Mouse (Mus musculus) right cerebral cortex, postnatal 4 days (tissue): ENCODE data around the gene Pip5k1b.

Source experiments
- DNase-seq: peaks from one replicate; pipeline ENCODE4 v3.0.0-alpha.2; 2022

Gene Pip5k1b

DNA sequence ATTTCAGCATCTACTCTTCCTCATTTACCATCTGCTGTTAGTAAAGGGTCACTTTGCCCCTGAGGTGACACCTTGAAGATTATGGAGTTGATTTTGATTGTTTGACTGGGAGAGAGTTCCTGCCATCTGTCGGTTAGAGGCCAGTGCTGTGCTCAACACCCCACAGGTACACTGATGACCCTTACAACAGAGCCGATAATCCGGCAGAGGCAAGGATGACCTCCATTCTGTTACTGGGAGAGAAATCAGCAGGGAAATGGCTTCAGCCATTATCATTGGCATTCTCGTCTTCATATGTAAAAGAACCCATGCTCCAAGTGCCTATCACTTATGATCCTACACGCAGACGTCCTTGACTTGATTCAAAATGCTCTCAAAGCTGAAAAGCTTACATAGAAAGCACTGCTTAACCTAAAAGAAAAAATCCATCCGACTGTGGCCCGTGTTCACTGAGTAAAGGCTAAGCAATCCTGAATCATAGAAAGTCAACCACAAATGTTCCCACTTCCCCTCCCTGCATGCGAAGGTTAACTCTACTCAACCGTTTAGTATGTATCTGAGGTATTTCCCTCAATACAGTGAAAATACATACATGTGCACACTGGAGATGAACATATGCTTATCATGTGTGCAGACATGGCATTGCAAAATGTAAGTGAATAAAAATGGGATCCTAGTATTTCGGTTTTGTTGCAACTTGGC is 146.7 kb downstream of the Pip5k1b start:
- DNase-seq: no peak

DNA sequence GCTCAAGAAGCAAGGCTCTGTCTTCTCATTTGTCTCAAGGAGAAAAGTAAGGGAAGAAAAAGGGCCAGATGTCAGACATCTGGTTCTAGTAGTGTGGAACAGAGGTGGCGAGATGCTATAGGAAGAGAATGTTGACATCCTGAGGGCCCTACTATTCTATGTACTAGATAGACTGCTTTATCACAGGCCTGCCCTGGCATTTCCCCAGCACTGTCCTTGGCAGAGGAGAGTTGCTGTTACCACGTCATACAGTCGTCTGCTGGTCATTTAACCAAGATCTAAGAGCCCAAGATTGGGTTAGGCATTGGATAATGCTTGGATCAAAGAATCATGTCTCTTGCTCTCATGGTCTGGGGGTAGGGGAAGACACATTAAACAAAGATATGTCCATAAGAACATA is 151.0 kb downstream of the Pip5k1b start:
- no peak for DNase-seq

DNA sequence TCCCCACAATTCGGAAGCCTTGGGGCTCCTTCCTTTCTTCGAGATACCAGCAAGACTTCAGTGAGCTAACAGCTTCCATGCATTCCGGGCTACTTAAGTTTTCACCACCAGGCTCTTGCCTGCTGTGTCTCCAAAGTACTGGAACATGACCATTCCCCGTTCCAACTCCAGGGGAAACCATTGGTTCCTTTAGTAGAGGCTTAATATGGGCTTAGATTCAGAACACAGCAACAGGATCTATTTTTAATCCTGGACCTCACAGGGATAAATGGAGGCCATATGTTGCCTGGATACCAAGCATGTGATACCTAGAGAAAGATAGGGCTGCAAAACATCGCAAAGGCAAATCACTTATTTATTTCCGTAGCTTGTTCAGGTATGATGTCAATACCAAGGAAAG is 152.4 kb downstream of the Pip5k1b start:
- no peak for DNase-seq

DNA sequence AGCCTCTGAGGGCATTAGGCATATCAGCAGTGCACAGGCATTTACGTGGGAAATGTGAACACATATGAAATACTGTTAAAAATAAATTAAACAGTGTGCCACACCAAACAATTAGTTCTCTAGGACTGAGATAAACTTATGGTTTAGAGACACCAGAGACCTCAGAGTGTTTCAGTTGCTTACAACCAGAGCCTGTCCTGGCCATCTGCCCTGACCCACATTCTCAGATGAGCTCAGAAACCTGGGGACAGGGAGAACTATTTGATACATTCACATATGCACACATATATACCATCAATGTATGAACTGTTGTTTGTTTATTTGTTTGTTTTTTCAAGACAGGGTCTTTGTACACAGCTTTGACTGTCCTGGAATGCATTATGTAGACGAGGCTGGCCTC is 161.8 kb downstream of the Pip5k1b start:
- DNase-seq: no peak

DNA sequence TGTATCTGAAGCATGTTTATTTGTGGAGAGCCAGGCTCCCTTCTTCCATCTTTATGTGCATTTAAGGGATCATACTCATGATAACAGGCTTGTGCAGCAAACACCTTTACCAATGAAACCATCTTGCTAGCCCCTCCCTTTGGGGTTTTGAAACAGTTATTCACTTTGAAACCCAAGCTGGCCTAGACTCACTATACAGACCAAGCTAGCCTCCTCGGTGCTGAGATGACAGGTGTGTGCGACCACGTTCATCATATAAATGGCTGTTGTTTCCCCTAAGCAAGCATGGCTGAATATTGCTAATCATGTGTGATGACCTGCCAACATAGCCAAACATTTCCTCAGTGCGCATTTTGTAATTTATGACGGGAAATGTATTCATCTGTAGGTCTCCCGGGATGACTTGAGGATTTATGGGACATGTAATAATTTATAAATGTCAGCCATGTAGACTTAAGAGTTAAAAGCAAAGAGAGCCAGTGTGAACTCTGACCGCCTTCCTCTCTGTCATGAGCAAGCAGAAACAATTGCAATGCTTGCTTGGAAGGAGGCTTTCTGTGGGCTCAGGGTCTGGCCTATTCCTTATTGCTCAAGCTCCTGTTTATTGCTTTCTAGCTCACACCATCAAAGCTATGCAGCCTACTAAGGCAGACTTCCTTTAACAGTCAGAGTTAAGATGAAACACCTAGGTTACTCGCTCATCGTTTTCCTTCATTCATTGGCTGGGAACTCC is 164.0 kb downstream of the Pip5k1b start:
- no peak for DNase-seq

DNA sequence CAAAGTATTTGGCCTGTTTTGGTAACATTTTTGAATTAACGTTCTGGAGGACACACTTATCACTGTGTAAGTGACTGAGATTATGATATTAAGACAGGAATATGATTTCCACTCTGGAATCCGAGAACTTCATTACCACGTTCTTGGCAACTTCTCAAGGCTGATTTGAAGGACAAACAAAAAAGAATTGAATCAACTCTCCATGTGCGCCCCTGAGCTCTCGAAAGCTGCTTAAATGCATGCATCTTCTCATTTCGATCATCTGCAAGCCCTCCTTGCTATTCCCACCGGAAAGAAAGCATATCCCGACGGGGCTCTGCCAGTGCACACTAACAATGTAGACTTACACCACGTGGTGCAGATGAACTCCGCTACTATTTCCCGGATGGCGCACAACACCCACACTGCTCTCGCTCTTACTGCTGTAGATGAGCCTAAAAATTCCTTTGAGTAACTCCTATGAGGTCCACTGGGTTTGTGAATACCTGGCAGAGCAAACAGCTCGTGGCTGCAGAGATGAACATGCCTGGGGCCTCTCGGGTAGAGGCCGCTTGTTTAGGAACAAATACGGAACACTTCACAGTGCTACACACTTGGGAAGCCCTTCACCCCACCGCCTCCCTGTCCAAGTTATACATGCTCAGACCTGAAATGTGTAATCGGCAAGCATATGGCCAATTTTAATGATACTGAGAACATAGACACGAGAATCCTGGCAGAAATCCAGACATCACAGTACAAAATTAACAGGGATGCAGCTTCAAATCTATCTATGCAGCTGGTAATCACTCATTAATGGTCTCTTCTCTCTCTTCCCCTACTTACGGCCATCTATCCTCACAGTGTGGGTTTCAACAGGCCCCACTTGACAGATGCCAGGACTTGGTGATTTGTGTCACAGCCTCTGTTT is 168.5 kb downstream of the Pip5k1b start:
- DNase-seq: no peak

DNA sequence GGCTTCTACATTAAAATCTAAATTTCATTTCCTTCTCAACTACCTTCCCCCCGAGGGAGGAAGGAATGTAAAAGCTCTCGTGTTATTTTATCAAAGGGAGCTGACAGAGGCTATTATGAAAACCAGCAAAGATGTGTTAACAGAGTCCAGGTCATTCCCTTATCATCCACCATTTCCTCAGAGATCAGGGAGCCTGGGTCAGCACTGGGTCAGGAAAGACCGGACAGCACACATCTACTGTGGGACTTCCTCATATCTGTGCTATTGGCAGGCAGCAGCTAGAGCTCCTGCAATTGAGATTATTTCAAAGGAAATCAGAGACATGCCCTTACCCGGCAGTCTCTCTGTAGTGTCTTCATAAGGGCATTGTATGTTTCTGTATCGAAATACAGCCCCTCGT is 177.2 kb downstream of the Pip5k1b start:
- no peak for DNase-seq

DNA sequence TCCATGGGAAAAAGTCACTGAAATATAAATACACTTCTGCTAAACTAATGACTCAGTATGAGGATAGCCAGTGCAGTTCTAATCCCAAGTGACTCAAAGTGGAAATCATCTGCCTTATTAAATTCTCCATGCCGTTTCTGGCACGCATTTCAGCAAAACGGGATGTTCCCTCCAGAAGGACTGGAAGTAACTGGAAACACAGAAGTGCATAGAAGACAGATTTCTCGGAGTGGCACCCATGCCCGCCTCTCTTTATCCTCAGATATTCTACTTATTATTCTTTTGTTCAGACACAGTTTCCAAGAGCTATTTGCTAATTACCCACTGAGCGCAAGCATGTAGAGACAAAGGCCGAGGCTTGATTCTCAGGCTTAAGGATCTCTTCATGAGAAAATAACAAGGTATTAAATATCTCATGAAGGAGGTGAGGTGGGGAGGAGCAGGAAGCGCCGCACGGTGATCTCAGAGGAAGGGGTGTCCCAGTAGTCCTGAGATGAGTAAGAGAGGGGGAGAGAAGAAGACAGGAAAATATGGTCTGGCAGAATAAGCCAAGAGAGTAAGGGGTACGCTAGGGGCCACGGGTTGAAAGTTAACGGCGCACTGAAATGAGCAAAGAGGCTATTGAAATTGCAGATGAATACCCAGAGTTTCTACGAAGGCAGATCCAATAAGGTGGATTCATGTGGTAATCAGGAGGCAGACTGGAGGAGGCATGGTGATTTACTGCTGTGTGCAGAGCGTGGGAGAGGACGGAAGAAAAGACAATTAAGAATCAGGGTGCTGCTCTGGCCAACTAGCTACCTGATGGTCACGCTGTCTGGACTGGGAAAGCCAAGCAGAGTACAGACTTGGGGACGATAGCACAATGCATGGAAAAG is 183.7 kb downstream of the Pip5k1b start:
- DNase-seq: peak; percentile 6

DNA sequence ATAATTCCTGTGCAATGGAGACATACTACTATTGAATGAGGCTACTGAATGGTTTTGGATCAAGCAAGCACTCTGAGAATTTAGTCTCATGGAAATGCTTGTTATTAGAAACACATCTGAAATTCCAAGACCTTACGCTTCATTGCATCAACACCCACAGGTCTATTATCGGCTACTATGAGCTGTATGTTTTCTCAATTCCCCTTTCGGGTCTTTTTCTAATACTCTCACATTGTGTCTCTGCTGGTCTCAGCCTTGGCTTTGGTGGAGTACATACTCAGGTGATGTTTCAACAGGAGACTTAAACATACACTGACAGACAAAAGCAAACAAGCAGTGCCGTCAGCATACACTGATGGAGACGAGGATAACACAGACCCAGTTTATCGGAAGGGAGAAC is 187.3 kb downstream of the Pip5k1b start:
- DNase-seq: no peak

DNA sequence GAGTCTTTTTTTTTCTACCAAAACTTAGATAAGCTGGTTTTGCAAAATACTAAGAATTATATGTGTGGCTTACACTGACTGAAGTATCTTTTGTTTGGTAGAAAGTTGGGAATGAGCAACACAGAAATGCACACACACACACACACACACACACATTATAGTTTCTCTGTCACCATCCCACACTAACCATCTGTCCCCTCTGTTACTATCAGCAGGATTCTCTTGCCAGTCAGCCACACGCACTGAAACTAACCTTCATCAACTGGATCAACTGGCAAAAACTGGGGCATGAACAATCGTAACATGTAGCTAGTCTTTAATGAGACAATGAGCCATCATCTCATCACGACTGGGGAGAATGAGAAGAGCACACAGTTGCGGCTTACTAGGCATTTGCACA is 187.9 kb downstream of the Pip5k1b start:
- no peak for DNase-seq

DNA sequence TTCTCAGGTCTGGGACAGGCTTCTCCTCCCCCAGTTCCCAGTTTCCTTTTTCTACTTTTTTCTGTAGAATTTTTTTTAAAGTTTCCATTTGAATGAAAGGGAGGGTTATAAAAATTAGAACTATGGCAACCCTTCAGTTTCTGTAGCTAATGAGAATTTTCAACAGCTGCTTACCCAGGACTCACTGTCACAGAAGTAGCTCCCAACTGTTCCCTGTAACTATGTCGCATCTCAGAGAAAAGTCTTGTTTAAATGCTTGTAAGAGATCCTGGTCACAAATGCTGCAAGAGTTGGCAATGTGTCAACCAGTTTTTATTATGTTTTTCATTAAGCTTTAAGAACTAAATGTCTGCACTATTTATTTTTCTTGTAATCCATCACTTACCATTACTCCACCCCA is 188.9 kb downstream of the Pip5k1b start:
- DNase-seq: no peak

DNA sequence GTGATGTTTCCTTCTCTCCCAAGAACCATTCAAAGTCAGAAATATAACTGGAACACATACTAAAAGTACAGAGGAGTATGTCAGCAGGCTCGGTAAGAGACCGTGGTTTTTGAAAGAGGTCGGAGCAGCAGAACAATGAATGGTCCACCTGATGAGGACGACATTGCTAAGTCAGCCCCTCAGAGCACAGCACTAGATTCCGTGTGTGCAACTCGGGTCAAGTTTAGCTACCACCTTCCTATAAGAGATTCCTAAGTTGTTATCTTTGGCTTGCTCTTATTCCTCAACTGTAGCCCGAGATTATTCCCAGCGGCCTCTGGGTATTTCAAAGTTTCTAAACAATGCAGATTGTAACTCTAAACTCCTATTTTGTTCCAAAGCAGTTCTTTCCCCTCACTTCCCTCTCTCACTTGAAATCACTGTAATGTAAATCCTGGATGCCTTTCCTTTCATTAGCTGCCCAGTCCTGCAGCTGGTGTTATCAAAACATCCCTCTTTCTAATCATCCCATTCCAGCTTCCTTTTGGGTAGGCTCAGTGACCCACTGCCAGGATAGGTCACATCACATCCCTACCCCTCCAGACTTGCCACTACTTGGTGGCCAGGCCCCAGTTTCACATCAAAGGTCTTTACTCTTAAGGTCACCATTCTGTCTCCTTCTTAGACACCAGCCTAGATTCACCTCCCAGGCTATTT is 192.9 kb downstream of the Pip5k1b start:
- DNase-seq: no peak

DNA sequence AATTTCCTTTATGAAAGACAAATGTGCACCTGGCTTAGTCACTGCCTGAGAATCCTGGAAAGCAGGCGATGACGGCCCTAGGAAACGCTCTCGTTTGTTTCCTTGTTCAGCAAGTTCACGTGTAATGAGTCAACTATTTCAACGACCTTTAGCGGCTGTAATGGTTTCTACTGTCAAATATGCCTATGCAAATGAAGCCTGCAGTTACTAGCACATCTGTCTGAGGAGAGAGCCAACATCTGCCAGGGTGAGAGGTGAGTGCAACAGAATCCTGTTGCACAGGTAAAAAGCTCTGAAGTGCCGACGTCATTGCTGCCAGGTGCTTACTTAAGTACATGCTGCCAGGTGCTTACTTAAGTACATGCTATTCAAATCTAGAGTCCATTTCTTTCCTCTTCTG is 196.4 kb downstream of the Pip5k1b start:
- DNase-seq: no peak

DNA sequence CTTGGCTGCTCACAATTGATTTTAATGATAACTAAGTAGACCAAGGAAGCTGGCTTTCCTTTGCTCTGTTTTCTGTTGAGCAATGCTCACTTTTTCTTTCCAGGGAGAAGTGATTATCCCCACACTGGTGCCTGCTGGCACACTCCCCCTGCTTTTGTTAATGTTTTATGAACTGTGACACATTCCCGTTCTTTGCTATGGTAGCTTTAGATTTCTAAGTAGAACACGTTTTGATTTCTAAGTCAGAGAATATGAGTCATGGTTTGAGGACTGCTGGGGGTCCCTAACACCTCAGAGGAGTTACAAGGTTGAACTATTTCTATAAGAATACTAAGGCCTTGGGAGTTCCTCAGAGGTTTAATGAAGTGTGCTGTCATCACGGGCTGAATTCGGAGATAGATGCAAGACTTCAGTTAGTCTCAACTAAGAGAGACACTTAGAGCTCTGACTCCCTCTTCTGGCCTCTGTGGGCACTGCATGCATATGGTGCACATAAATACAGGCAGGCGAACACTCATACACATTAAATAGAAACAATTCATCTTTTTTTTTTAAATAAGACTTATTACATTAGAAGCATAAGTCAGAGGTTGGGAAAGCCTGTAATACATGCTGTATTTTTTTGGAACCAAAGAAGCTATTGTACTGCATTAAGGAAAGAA is 203.2 kb downstream of the Pip5k1b start:
- DNase-seq: no peak

DNA sequence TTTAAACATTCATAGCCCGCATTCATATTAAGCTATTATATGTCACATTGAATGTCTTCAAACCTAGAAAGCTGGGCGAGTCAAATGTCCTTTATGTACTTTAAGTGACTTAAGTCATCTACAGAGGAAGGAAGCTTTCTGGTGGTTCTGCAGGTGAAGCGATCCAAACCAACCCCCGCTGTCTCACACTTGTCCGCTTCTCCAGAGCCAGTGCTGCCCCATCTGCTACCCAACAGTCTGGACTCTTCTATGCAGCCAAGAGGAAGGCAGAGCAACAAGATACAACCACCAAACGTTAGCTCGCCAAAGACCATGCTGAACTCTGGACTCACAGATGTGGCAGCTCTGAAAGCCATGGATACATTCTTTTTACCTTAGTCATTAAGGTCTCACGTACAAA is 211.2 kb downstream of the Pip5k1b start:
- DNase-seq: no peak

DNA sequence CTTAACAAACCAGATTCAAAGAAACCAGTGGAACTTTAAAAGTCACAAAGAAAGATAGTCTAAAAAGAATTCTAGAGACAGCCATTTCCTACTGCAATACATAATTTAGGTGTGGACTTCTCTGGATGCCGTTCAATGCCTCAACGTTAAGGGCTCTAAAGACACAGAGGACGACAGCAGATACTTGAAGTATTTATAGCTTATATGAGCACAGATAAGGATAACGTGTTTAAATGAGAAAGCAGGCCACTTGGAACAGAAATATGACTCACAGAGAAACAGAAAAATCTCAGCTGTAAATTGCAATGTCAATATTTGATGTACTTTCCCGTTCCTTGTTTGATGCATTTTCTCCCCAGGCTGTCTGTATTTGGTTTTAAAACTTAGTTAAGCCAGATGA is 212.9 kb downstream of the Pip5k1b start:
- DNase-seq: no peak

DNA sequence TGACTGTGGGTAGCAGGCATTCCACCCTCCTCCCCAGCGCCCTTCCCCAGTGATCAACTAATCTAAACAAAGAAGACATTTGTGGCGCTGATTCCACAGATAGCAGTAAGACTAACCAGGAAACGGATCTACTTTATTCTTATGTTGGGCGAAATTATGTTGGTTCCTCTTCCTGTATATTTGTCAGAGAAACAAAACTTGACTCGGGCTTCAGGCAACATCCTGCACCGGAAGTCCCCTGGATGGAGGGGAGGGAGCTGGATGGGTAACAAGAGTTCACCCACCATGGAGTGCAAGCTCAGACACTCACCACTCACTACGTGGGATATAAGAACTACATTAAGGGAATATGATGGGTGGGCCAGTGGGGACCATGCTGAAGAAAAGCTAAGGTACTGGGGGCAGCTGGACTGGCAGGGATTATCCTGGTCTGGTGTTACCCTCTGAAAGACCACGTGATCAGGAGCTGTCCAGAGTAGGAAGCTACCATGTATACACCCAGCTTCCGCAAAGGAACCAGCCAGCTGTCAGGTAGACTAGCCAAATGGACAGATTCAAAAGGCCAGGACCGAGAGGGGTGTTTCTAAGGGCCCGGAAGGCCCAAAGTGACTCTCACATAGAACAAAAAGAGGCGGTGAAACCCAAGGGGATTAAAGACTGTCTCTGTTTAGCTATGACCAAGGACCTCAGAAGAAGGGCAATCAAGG is 219.1 kb downstream of the Pip5k1b start:
- no peak for DNase-seq

DNA sequence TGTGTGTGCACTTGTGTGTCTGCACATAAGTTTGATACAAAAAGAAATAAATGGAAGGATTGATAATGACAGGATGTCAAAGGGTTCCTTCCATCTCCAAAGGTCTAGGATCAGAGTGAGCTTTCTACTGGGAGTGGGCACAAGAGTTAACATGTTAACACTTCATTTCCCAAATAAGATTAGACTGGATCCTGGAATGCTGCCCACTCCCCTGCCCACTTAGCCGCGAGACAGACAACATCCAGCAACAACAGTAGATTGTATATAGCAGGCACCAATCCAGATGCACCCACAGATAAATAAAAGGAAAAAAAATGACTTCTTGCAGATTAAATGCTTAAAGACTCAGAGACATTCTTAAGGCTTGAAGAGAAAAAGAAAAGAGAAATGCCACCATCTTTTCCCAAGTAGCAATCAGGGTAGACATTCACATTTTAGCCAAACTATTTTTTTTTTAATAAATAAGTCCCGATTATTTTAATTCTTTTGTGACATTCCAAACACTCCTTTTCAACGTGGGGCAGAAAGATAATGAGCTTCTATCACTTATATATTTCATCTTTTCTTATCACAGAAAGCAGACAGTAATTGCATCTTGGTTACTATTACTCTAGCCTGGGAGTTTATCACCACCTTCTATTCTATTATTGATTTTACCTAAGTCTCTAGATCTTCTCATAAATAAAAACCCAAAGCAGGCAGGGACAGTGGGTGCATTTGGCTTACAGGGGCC is 219.9 kb downstream of the Pip5k1b start:
- no peak for DNase-seq

DNA sequence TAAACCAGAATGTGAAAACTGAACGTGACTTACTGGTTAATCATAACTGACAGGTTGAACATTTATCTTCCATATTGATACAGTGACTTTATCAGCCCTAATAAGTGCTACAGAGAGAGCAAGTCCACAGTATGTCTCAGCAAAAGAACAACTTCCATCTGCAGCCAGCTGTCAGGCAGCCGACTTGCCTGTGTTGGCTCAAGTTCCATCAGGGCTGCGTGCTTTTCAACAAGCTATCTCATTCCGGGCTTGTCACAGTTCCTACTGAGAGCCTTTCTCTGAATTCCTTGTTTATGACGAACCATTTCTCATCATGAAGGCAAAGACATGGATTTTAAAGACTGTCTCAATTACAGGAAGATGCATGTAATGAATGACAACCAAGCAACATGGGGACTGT is 222.7 kb downstream of the Pip5k1b start:
- DNase-seq: no peak

DNA sequence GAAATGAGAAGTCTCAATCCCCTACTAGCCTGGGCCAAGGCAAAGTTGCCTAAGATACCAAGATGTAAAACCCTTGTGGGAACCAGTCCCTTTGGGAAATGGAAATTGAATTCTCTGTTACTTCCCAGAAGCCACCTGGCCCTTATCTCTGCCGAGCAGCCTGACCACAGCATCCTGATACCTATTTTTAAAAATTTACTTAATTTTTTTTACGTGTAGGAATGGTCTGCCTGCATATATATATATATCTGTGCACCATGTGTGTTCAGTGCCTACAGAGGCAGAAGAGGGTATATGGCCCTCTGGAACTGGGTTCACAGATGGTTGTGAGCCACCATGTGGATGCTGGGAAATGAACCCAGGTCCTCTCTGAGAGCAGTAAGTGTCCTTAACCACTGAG is 224.4 kb downstream of the Pip5k1b start:
- DNase-seq: no peak
